Mouse (Mus musculus) CH12.LX (cell line): ENCODE results near the gene Exosc9. TPM values are rescaled to one million over a fixed set of nuclear protein-coding genes. Genes with fewer than 3 reads are reported as not detected.

Experiments used
- DNase-seq: peaks from one replicate; pipeline ENCODE4 v3.0.0-alpha.2; 2013; ENCODE audit errors: extremely low read depth
- H3K27ac ChIP-seq: 2 replicates; pipeline ENCODE4 v1.5.1; 2012; ENCODE audit warnings: low read depth, mild to moderate bottlenecking, control low read depth, moderate library complexity; ENCODE audit not compliant: insufficient read depth
- H3K27me3 ChIP-seq: replicated peaks from 2 replicates; pipeline ENCODE3; 2012; ENCODE audit warnings: inconsistent platforms
- H3K36me3 ChIP-seq, 2 experiments: replicated peaks in 1 of 2; 2 replicates each; pipeline versions ENCODE3 to v1.6.1; 2012; ENCODE audit warnings: inconsistent platforms in 1 of 2, low read length in 1 of 2, mild to moderate bottlenecking in 1 of 2, mixed read lengths in 1 of 2, moderate library complexity in 1 of 2; ENCODE audit not compliant: control insufficient read depth in 1 of 2, insufficient read depth in 1 of 2
- H3K4me1 ChIP-seq, 2 experiments: 2 replicates each; pipeline ENCODE4 v1.6.1; 2012; ENCODE audit warnings: inconsistent platforms in 1 of 2, moderate library complexity in 1 of 2; ENCODE audit not compliant: insufficient read depth in 2 of 2, control insufficient read depth in 1 of 2
- H3K4me2 ChIP-seq: 2 replicates; pipeline ENCODE4 v1.6.1; 2012; ENCODE audit warnings: low read depth, mild to moderate bottlenecking, control low read depth; ENCODE audit not compliant: poor library complexity, insufficient read depth, severe bottlenecking
- H3K4me3 ChIP-seq, 3 experiments: fragments of 150-350 bp in 1 of 3; sonication (generic) in 1 of 3; replicated peaks in 1 of 3; 2 replicates each; pipeline versions ENCODE3 to v1.5.1; 2011 to 2012; ENCODE audit warnings: low read depth in 2 of 3, low read length in 2 of 3, mild to moderate bottlenecking in 2 of 3, moderate library complexity in 2 of 3, control low read depth in 1 of 3, improper control_type of control experiment in 1 of 3, inconsistent platforms in 1 of 3, mixed read lengths in 1 of 3; ENCODE audit not compliant: poor library complexity in 1 of 3
- H3K79me2 ChIP-seq: replicated peaks from 2 replicates; pipeline ENCODE4 v1.6.1; 2012; ENCODE audit warnings: mild to moderate bottlenecking, moderate library complexity; ENCODE audit not compliant: control insufficient read depth, poor library complexity, insufficient read depth, severe bottlenecking; ENCODE audit errors: extremely low read depth
- H3K9ac ChIP-seq: 2 replicates; pipeline ENCODE4 v1.6.1; 2012; ENCODE audit warnings: low read depth, mild to moderate bottlenecking, control low read depth, moderate library complexity; ENCODE audit not compliant: insufficient read depth
- H3K9me3 ChIP-seq: replicated peaks from 2 replicates; pipeline ENCODE3; 2012; ENCODE audit warnings: low read length, inconsistent platforms, mixed read lengths
- E2F4 ChIP-seq: IDR thresholded peaks from 2 replicates; pipeline ENCODE4 v1.6.1; 2011; ENCODE audit warnings: low read depth, low read length, improper control_type of control experiment; ENCODE audit not compliant: insufficient replicate concordance
- ELF1 ChIP-seq: IDR thresholded peaks from 2 replicates; pipeline ENCODE4 v1.6.1; 2014; ENCODE audit warnings: low read depth, mild to moderate bottlenecking, inconsistent platforms, low read length, improper control_type of control experiment
- ETS1 ChIP-seq: conservative IDR thresholded peaks from 2 replicates; pipeline ENCODE4 v1.6.1; 2012; ENCODE audit warnings: low read depth, mild to moderate bottlenecking, inconsistent platforms, low read length, improper control_type of control experiment, moderate library complexity
- HCFC1 ChIP-seq: IDR thresholded peaks from 2 replicates; pipeline ENCODE4 v1.6.1; 2012; ENCODE audit warnings: low read depth, mild to moderate bottlenecking, inconsistent platforms, low read length, improper control_type of control experiment
- IRF4 ChIP-seq: IDR thresholded peaks from 2 replicates; pipeline ENCODE4 v1.6.1; 2014; ENCODE audit warnings: low read depth, mild to moderate bottlenecking, inconsistent platforms, low read length, improper control_type of control experiment
- MAZ ChIP-seq: IDR thresholded peaks from 2 replicates; pipeline ENCODE4 v1.6.1; 2012; ENCODE audit warnings: low read depth, mild to moderate bottlenecking, inconsistent platforms, low read length, improper control_type of control experiment, moderate library complexity
- MEF2A ChIP-seq: IDR thresholded peaks from 2 replicates; pipeline ENCODE4 v1.6.1; 2014; ENCODE audit warnings: low read depth, mild to moderate bottlenecking, inconsistent platforms, low read length, improper control_type of control experiment, borderline replicate concordance
- MYC ChIP-seq: IDR thresholded peaks from 2 replicates; pipeline ENCODE4 v1.6.1; 2011; ENCODE audit warnings: low read depth, mild to moderate bottlenecking, improper control_type of control experiment, low read length
- NELFE ChIP-seq: IDR thresholded peaks from 2 replicates; pipeline ENCODE4 v1.6.1; 2011; ENCODE audit warnings: low read depth, low read length, improper control_type of control experiment
- NRF1 ChIP-seq: IDR thresholded peaks from 2 replicates; pipeline ENCODE4 v1.6.1; 2014; ENCODE audit warnings: low read depth, mild to moderate bottlenecking, inconsistent platforms, low read length, improper control_type of control experiment, moderate library complexity
- SIN3A ChIP-seq: IDR thresholded peaks from 2 replicates; pipeline ENCODE4 v1.6.1; 2012; ENCODE audit warnings: low read length, improper control_type of control experiment, inconsistent platforms
- TBP ChIP-seq: conservative IDR thresholded peaks from 2 replicates; pipeline ENCODE4 v1.6.1; 2011; ENCODE audit warnings: low read depth, low read length, improper control_type of control experiment
- TCF12 ChIP-seq: IDR thresholded peaks from 2 replicates; pipeline ENCODE4 v1.6.1; 2014; ENCODE audit warnings: low read depth, mild to moderate bottlenecking, inconsistent platforms, low read length, improper control_type of control experiment
- UBTF ChIP-seq: IDR thresholded peaks from 2 replicates; pipeline ENCODE4 v1.6.1; 2012; ENCODE audit warnings: low read depth, mild to moderate bottlenecking, inconsistent platforms, low read length, improper control_type of control experiment, moderate library complexity
- ZC3H11A ChIP-seq: IDR thresholded peaks from 2 replicates; pipeline ENCODE4 v1.6.1; 2012; ENCODE audit warnings: low read depth, mild to moderate bottlenecking, inconsistent platforms, low read length, improper control_type of control experiment
- dilution Hi-C: fragments of 300-500 bp; cut with MboI; formaldehyde crosslinking; loops from 2 replicates; pipeline ENCODE4 v1.14.3; 2020; ENCODE audit warnings: low sequenced_read_pairs; ENCODE audit not compliant: extremely low pct_unique_long_range_greater_than_20kb, extremely low pct_ligation_motif_present
- in situ Hi-C: fragments of 300-500 bp; cut with MboI; formaldehyde crosslinking; loops from 3 replicates; pipeline ENCODE4 v1.14.3; 2019; ENCODE audit warnings: low sequenced_read_pairs, low pct_ligation_motif_present, low pct_unique_long_range_greater_than_20kb, mixed read lengths
- polyA plus RNA-seq: library from polyadenylated mRNA; unstranded; fragments of >175 nt; gene quantifications from 2 replicates; pipeline ENCODE4 v1.2.1, GENCODE M21; 2012; ENCODE audit warnings: low read depth; ENCODE audit not compliant: insufficient read length
- total RNA-seq, 2 experiments: library from RNA; depleted of rRNA; stranded (reverse); fragments of 300-350 nt in 1 of 2; fragments of >200 nt in 1 of 2; gene quantifications; 2 replicates each; pipeline ENCODE4 v1.2.3; 2012 to 2014

Exosc9 gene
- total and polyA plus RNA-seq, 3 experiments = 60.6 to 149 (median 128) TPM

GRCm38 (mm10) chr3:36544961-36545360, 7.4 kb upstream of the Exosc9 start:
- Histone ChIP-seq H3K4me3 (no peak overlapping the region), H3K4me1 (no peaks in the 10 kb centered on the region), H3K4me2 (no peak overlapping the region), H3K36me3 (no peaks in the 10 kb centered on the region), H3K27ac (no peak overlapping the region), H3K9me3 (no peaks in the 10 kb centered on the region), H3K9ac (no peak overlapping the region), H3K27me3 (no peaks in the 10 kb centered on the region), H3K79me2 (no peaks in the 10 kb centered on the region)
- no peak for DNase-seq
- in situ Hi-C loops = no loop called here
- dilution Hi-C loops = no loop called here
- no peak for TF ChIP-seq IRF4
- no peak for TF ChIP-seq TBP
- no peak for TF ChIP-seq HCFC1
- no peak for TF ChIP-seq ETS1
- TF ChIP-seq MAZ = no peak
- no peak for TF ChIP-seq MEF2A
- no peak for TF ChIP-seq NRF1
- TF ChIP-seq TCF12 = no peak

GRCm38 (mm10) chr3:36551343-36551742, 1.1 kb upstream of the Exosc9 start:
- peaks cover 2 to 16% of the 10 kb centered on the region in 2 experiments; a peak in 2 of 4 replicates for H3K4me1 ChIP-seq
- H3K4me3 ChIP-seq = no peak overlapping the region
- in situ Hi-C loops = no loop called here
- no peak overlapping the region for H3K27ac ChIP-seq
- peak overlapping the region; percentile 71 for H3K4me2 ChIP-seq
- H3K79me2 ChIP-seq = peaks cover 11% of the 10 kb centered on the region
- H3K36me3 ChIP-seq = peaks cover 21 to 27% of the 10 kb centered on the region in 2 experiments
- H3K9me3 ChIP-seq = no peaks in the 10 kb centered on the region
- TF ChIP-seq E2F4 (no peak), TCF12 (0 out of 2 replicates have a peak, but pooled peaks have one; percentile 34), ETS1 (peak; percentile 15; the same call in 1 of the 2 replicates)
- TF ChIP-seq, all 38 proteins: peak for 2
- DNase-seq = no peak
- dilution Hi-C loops = no loop called here
- Histone ChIP-seq H3K9ac (peak overlapping the region; percentile 28; the same call in 1 of the 2 replicates), H3K27me3 (no peaks in the 10 kb centered on the region)

GRCm38 (mm10) chr3:36551851-36552384, 488 bp upstream of the Exosc9 start:
- in situ Hi-C loops = no loop called here
- no peak for DNase-seq
- Histone ChIP-seq H3K4me2 (peak overlapping the region; percentile 71), H3K4me3 (peak overlapping the region; percentile 48 to 98 (median 81)), H3K9ac (peak overlapping the region; percentile 34; the same call in 1 of the 2 replicates), H3K79me2 (peaks cover 11% of the 10 kb centered on the region), H3K27ac (no peak overlapping the region), H3K4me1 (peaks cover 2 to 16% of the 10 kb centered on the region in 2 experiments; a peak in 2 of 4 replicates), H3K27me3 (no peaks in the 10 kb centered on the region), H3K9me3 (no peaks in the 10 kb centered on the region), H3K36me3 (peaks cover 21 to 33% of the 10 kb centered on the region in 2 experiments)
- TF ChIP-seq SIN3A (no peak), HCFC1 (no peak), MYC (no peak), NELFE (no peak), ELF1 (no peak), UBTF (no peak), ZC3H11A (no peak)
- dilution Hi-C loops = no loop called here
